Mouse (Mus musculus) CD4-positive, CD25-positive, alpha-beta regulatory T cell, adult 2 months (primary cell): ENCODE measurements around the gene Ptpn23.
"Not testable (repeated sequence)": the region's sequence is repeated elsewhere in the genome, so short reads cannot be mapped to it uniquely, and the experiment has no call there.

Experiments used
- DNase-seq: peaks from one replicate; pipeline ENCODE4 v3.0.0-alpha.2; 2012; ENCODE audit warnings: low read depth, low spot score

Gene Ptpn23

GRCm38 (mm10) chr9:110384369-110384929, 23.6 kb downstream of the Ptpn23 start:
- no peak for DNase-seq

GRCm38 (mm10) chr9:110381292-110381691, 26.7 kb downstream of the Ptpn23 start:
- no peak for DNase-seq

- no peak for DNase-seq
Measured at GRCm38 (mm10) chr9:110380662-110381061, 27.4 kb downstream of the Ptpn23 start.

GRCm38 (mm10) chr9:110379361-110379760, 28.7 kb downstream of the Ptpn23 start:
- DNase-seq, result no peak

- DNase-seq, result not testable (repeated sequence)
Measured at GRCm38 (mm10) chr9:110377655-110378054, 30.4 kb downstream of the Ptpn23 start.

GRCm38 (mm10) chr9:110375668-110376067, 32.3 kb downstream of the Ptpn23 start:
- DNase-seq, result no peak

GRCm38 (mm10) chr9:110373871-110374270, 34.1 kb downstream of the Ptpn23 start:
- no peak for DNase-seq

- no peak for DNase-seq
Measured at GRCm38 (mm10) chr9:110369860-110370259, 38.2 kb downstream of the Ptpn23 start.

GRCm38 (mm10) chr9:110366746-110367145, 41.3 kb downstream of the Ptpn23 start:
- no peak for DNase-seq

GRCm38 (mm10) chr9:110362337-110362736, 45.7 kb downstream of the Ptpn23 start:
- DNase-seq, result no peak

GRCm38 (mm10) chr9:110361299-110361698, 46.7 kb downstream of the Ptpn23 start:
- no peak for DNase-seq

GRCm38 (mm10) chr9:110358341-110358740, 49.7 kb downstream of the Ptpn23 start:
- no peak for DNase-seq

GRCm38 (mm10) chr9:110351932-110352632, 55.9 kb downstream of the Ptpn23 start:
- no peak for DNase-seq

GRCm38 (mm10) chr9:110351350-110351749, 56.7 kb downstream of the Ptpn23 start:
- DNase-seq, result no peak

- DNase-seq, result no peak
Measured at GRCm38 (mm10) chr9:110350612-110351011, 57.4 kb downstream of the Ptpn23 start.

- no peak for DNase-seq
Measured at GRCm38 (mm10) chr9:110350188-110350587, 57.8 kb downstream of the Ptpn23 start.

- DNase-seq, result no peak
Measured at GRCm38 (mm10) chr9:110348899-110349298, 59.1 kb downstream of the Ptpn23 start.

GRCm38 (mm10) chr9:110345057-110345739, 62.8 kb downstream of the Ptpn23 start:
- DNase-seq, result no peak

GRCm38 (mm10) chr9:110343805-110344204, 64.2 kb downstream of the Ptpn23 start:
- DNase-seq, result no peak

GRCm38 (mm10) chr9:110342008-110342407, 66.0 kb downstream of the Ptpn23 start:
- no peak for DNase-seq

- DNase-seq, result no peak
Measured at GRCm38 (mm10) chr9:110340037-110340750, 67.8 kb downstream of the Ptpn23 start.
